Mouse (Mus musculus): Measurements from ENCODE around the gene Llph.

Gene Llph

GRCm38 (mm10) chr10:120218996-120219395, 7.9 kb upstream of the Llph start:
- no peak for DNase-seq (ENCODE audit: low read depth, low spot score)

GRCm38 (mm10) chr10:120219578-120220359, 7.1 kb upstream of the Llph start:
- DNase-seq (ENCODE audit: low read depth, low spot score): no peak

- DNase-seq (ENCODE audit: low read depth, low spot score): no peak
Observed at GRCm38 (mm10) chr10:120220776-120221175, 6.1 kb upstream of the Llph start.

GRCm38 (mm10) chr10:120231718-120232117, 4.8 kb downstream of the Llph start:
- peak; percentile 70 for DNase-seq (ENCODE audit: low read depth, low spot score)

- peak; percentile 82 for DNase-seq (ENCODE audit: low read depth, low spot score)
Observed at GRCm38 (mm10) chr10:120233655-120234367, 6.9 kb downstream of the Llph start.

- DNase-seq (ENCODE audit: low read depth, low spot score): no peak
Observed at GRCm38 (mm10) chr10:120236855-120237254, 10.0 kb downstream of the Llph start.

GRCm38 (mm10) chr10:120238241-120238640, 11.4 kb downstream of the Llph start:
- no peak for DNase-seq (ENCODE audit: low read depth, low spot score)

- no peak for DNase-seq (ENCODE audit: low read depth, low spot score)
Observed at GRCm38 (mm10) chr10:120239476-120239875, 12.6 kb downstream of the Llph start.

GRCm38 (mm10) chr10:120242421-120242820, 15.6 kb downstream of the Llph start:
- no peak for DNase-seq (ENCODE audit: low read depth, low spot score)

GRCm38 (mm10) chr10:120245681-120246080, 18.8 kb downstream of the Llph start:
- DNase-seq (ENCODE audit: low read depth, low spot score): no peak

GRCm38 (mm10) chr10:120246994-120247750, 20.3 kb downstream of the Llph start:
- peak; percentile 75 for DNase-seq (ENCODE audit: low read depth, low spot score)

- no peak for DNase-seq (ENCODE audit: low read depth, low spot score)
Observed at GRCm38 (mm10) chr10:120250911-120251683, 24.2 kb downstream of the Llph start.

GRCm38 (mm10) chr10:120251791-120252190, 24.9 kb downstream of the Llph start:
- DNase-seq (ENCODE audit: low read depth, low spot score): no peak

GRCm38 (mm10) chr10:120252800-120253199, 25.9 kb downstream of the Llph start:
- DNase-seq (ENCODE audit: low read depth, low spot score): no peak

GRCm38 (mm10) chr10:120257231-120257630, 30.4 kb downstream of the Llph start:
- peak; percentile 78 for DNase-seq (ENCODE audit: low read depth, low spot score)

- no peak for DNase-seq (ENCODE audit: low read depth, low spot score)
Observed at GRCm38 (mm10) chr10:120267790-120268189, 40.9 kb downstream of the Llph start.

GRCm38 (mm10) chr10:120269946-120270345, 43.1 kb downstream of the Llph start:
- no peak for DNase-seq (ENCODE audit: low read depth, low spot score)

- peak; percentile 37 for DNase-seq (ENCODE audit: low read depth, low spot score)
Observed at GRCm38 (mm10) chr10:120270777-120271176, 43.9 kb downstream of the Llph start.

- no peak for DNase-seq (ENCODE audit: low read depth, low spot score)
Observed at GRCm38 (mm10) chr10:120271318-120271717, 44.4 kb downstream of the Llph start.

GRCm38 (mm10) chr10:120271879-120272269, 45.0 kb downstream of the Llph start:
- no peak for DNase-seq (ENCODE audit: low read depth, low spot score)

- DNase-seq (ENCODE audit: low read depth, low spot score): no peak
Observed at GRCm38 (mm10) chr10:120272270-120272883, 45.5 kb downstream of the Llph start.
